ENCODE assay signal across 32 mouse cellular contexts in the genomic region with DNA sequence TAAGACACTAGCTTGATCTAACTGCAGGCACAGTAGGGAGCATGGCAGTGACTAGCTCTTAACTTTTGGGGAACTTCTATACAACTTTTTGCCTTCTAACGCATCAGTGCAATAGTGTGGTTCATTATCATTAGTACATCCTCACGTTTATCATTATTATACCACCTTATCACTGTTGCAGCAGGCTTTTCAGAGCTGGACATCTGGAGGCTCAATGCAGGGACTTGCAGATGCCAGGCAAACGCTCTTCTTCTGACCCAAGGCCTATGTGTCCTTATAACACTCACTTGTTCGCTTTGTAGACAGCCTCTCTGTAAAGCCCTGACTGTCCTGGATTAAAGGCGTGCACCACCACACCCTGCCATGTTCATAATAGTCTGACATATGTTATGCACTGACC. TPM values are rescaled to one million over a fixed set of nuclear protein-coding genes. Genes with fewer than 3 reads are reported as not detected.
A peak's percentile ranks its signal among the peaks of the same experiment; 100 is the strongest.
DNase-seq lines count a peak whose midpoint lies in the region; ATAC-seq lines count a peak whose summit lies in the region.
"Had no signal": no experiment of that assay in that cellular context is flagged by ENCODE, and none has a peak within 500 bp of the region (broad histone marks: within the 10 kb centered on the region; RNA-seq: fewer than 3 reads in every experiment).

No protein-coding gene starts in this region.

- no peak overlapping the region for H3K4me3 ChIP-seq in limb, embryonic 11.5 days (ENCODE audit: low read depth, low read length)
- H3K4me3 ChIP-seq in liver, embryonic 15.5 days (replicated peaks), result no peak overlapping the region
- H3K4me3 ChIP-seq: erythroblast, embryonic 14.5 days; forebrain, embryonic 13.5 days; heart, embryonic 10.5 days; heart, embryonic 15.5 days; hindbrain, embryonic 12.5 days; limb, embryonic 13.5 days; midbrain, embryonic 10.5 days had no signal

- no peaks in the 10 kb centered on the region for H3K9me3 ChIP-seq in limb, embryonic 11.5 days (ENCODE audit: control insufficient read depth, low read length)
- H3K9me3 ChIP-seq in liver, embryonic 15.5 days (replicated peaks), result no peaks in the 10 kb centered on the region
- H3K9me3 ChIP-seq: forebrain, embryonic 13.5 days; G1E; heart, embryonic 10.5 days; heart, embryonic 15.5 days; hindbrain, embryonic 12.5 days; limb, embryonic 13.5 days; midbrain, embryonic 10.5 days had no signal

- WGBS in limb, embryonic 11.5 days, result 85% methylated on average over 5 of the region's 5 CpGs
- WGBS in liver, embryonic 15.5 days (ENCODE audit: insufficient replicate concordance), result 30% methylated on average over 5 of the region's 5 CpGs

- no peak for ATAC-seq in limb, embryonic 11.5 days (ENCODE audit: insufficient number of reproducible peaks, low FRiP score, low TSS enrichment, low read depth)
- peak; percentile 40; the same call in 1 of the 2 replicates for ATAC-seq in liver, embryonic 15.5 days (ENCODE audit: insufficient read depth)
- ATAC-seq: forebrain, embryonic 13.5 days; intestine, postnatal 0 days; midbrain, embryonic 16.5 days had no signal

- H3K27me3 ChIP-seq in limb, embryonic 11.5 days (ENCODE audit: control insufficient read depth, insufficient read depth, low read length), result no peaks in the 10 kb centered on the region
- H3K27me3 ChIP-seq in liver, embryonic 15.5 days, result peaks cover 15% of the 10 kb centered on the region; the same call in 1 of the 2 replicates
- H3K27me3 ChIP-seq: forebrain, embryonic 13.5 days; heart, embryonic 15.5 days; hindbrain, embryonic 12.5 days; limb, embryonic 13.5 days had no signal

- DNase-seq in heart, adult 11 months, result peak; percentile 51
- no peak for DNase-seq in heart, postnatal 14 days
- DNase-seq in limb, embryonic 11.5 days (ENCODE audit: low spot score), result no peak
- DNase-seq in c-Kit-positive CD71-positive TER-119-positive erythroid progenitor cells, embryonic 14.5 days (ENCODE audit: low spot score), result no peak
- no peak for DNase-seq in cerebellum, postnatal 14 days
- DNase-seq in adipocyte (ENCODE audit: low spot score), result no peak
- DNase-seq: adrenal gland, postnatal 25 days; cerebellum, adult 8-10 months; embryo, embryonic 11 days; gastrocnemius, postnatal 14 days; heart, postnatal 36 days; kidney, adult 9 months; kidney, postnatal 14 days; layer of hippocampus, adult 9-11 months; lung, adult 2 months; lung, postnatal 10 days; spleen, adult 18-20 months; thymus, adult 18-20 months; thymus, postnatal 25 days had no signal

- no peak overlapping the region for H3K9ac ChIP-seq in limb, embryonic 11.5 days (ENCODE audit: low read length)
- no peak overlapping the region for H3K9ac ChIP-seq in liver, embryonic 15.5 days
- H3K9ac ChIP-seq: forebrain, embryonic 13.5 days; heart, embryonic 15.5 days; hindbrain, embryonic 12.5 days; limb, embryonic 13.5 days had no signal

- intact Hi-C loops in heart, postnatal 14 days (cut with DNase I), result no loop called here

- H3K36me3 ChIP-seq in limb, embryonic 11.5 days (ENCODE audit: control insufficient read depth, insufficient read depth, low read length), result no peaks in the 10 kb centered on the region
- no peaks in the 10 kb centered on the region for H3K36me3 ChIP-seq in liver, embryonic 15.5 days (replicated peaks)
- H3K36me3 ChIP-seq: G1E; heart, embryonic 10.5 days; heart, embryonic 15.5 days; hindbrain, embryonic 12.5 days; limb, embryonic 13.5 days; midbrain, embryonic 10.5 days had no signal

- peaks cover 27% of the 10 kb centered on the region for H3K4me1 ChIP-seq in limb, embryonic 11.5 days (ENCODE audit: control insufficient read depth, insufficient read depth, low read length)
- peaks cover 17% of the 10 kb centered on the region; the same call in 1 of the 2 replicates for H3K4me1 ChIP-seq in liver, embryonic 15.5 days (replicated peaks)

- H3K27ac ChIP-seq in limb, embryonic 11.5 days (replicated peaks; ENCODE audit: low read depth, low read length), result peak overlapping the region; percentile 60; the same call in 1 of the 2 replicates
- H3K27ac ChIP-seq in liver, embryonic 15.5 days (replicated peaks), result no peak overlapping the region
- H3K27ac ChIP-seq: forebrain, embryonic 13.5 days; heart, embryonic 10.5 days; heart, embryonic 15.5 days; hindbrain, embryonic 12.5 days; limb, embryonic 13.5 days; macrophage; midbrain, embryonic 10.5 days; stomach, postnatal 0 days had no signal

- H3K4me2 ChIP-seq in limb, embryonic 11.5 days (ENCODE audit: low read depth, severe bottlenecking), result no peak overlapping the region
- no peak overlapping the region for H3K4me2 ChIP-seq in liver, embryonic 15.5 days
- H3K4me2 ChIP-seq: forebrain, embryonic 13.5 days; heart, embryonic 15.5 days; hindbrain, embryonic 12.5 days; limb, embryonic 13.5 days had no signal

RNA-seq across cellular contexts. Expression of a gene that starts 53.5 kb away (rescaled TPM):
- total RNA-seq in heart, postnatal 14 days (2021), result 1 to 10 TPM; 1.7 to 1.8 TPM
- 6.6 and 8.2 TPM in 2 replicates for polyA plus RNA-seq in limb, embryonic 11.5 days (2014; fragmentation: Nextera tagmentation; extraction: Ambion mirVana)
- polyA plus RNA-seq in liver, embryonic 15.5 days (2015; fragmentation: Nextera tagmentation; extraction: Ambion mirVana), result 5.2 and 5.7 TPM in 2 replicates
